Mouse (Mus musculus) adrenal gland, adult 2 months (tissue): ENCODE results near the gene Hist1h3c. TPM values are rescaled to one million over a fixed set of nuclear protein-coding genes. Genes with fewer than 3 reads are reported as not detected.
"Not testable (repeated sequence)": the region's sequence is repeated elsewhere in the genome, so short reads cannot be mapped to it uniquely, and the experiment has no call there.

Experiments used
- DNase-seq: peaks from one replicate; pipeline ENCODE4 v3.0.0; 2021
- long read RNA-seq: library from polyadenylated mRNA; stranded (forward); transcript quantifications from one replicate; pipeline ENCODE4 v2.0.0, GENCODE M21; 2021
- polyA plus RNA-seq: library from polyadenylated mRNA; depleted of rRNA; stranded (reverse); fragments of >200 nt; gene quantifications from 2 replicates; pipeline ENCODE4 v1.2.3, GENCODE M21; 2012; rRNA removed
- total RNA-seq, 2 experiments: library from RNA; stranded (reverse); gene quantifications; 2 replicates each; pipeline ENCODE4 v1.2.3; 2021

Hist1h3c gene
- total RNA-seq, result 10 to 100 TPM in 1 of 2 experiments, 1 to 10 TPM in 1; 4.6 to 14.7 TPM
- 4.9 and 6.7 TPM in 2 replicates for polyA plus RNA-seq
- long read RNA-seq, result 0 reads

DNA sequence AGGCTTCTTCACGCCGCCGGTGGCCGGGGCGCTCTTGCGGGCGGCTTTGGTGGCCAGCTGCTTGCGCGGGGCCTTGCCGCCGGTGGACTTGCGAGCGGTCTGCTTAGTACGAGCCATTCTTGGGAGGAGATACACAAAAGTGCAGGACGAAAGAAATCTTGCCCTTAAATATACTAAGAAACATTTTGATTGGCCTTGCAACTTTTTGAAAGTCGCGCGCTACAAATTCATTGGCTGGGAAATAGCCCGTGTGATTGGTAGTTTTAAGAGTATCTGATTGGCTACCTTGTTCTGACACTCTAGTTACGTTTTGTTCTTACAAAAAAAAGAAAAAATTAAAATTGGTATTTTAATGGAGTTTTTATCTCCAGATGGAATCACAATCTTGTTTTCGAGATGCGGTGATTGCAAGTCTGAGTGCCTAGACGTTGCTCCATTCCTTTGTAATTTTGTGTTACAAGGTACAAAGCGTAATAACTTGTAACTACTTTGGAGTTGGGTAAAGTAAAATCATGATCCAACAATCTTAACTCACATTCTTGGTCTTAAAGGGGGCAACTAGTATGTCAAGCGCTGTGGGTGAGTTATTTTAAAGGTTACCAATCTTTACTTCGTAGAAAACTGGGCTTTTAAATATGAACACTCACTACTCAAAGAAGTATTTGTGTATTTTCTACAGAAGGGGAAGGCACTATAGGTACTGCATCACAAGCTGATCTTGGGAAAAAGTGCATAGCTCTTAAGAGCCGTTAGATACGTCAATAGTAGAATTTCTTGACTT, at the start of gene Hist1h3c:
TSS of gene Hist1h3c (minus strand) at position 222 of the 781 bp plus-strand sequence.
- peak; percentile 81 for DNase-seq

DNA sequence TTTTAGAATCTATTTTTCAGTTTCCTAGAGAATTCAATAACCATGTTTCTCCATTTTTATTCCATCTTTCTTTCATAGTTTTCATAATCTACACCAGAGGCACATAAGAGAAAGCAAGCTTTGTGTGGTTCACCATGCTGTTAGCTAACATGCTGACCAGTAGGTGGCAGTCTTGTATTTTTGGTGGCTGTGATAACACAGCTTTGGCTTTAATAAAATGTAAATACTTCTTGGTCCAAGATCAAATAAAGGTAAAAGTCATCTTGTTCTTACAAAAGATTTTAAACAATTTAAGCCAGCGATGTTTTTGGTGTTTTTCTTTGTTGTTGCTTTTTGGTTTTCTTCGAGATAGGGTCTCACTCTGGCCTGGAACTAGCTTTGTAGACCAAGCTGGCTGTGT, 47.1 kb upstream of the Hist1h3c start:
- DNase-seq, result peak; percentile 41

DNA sequence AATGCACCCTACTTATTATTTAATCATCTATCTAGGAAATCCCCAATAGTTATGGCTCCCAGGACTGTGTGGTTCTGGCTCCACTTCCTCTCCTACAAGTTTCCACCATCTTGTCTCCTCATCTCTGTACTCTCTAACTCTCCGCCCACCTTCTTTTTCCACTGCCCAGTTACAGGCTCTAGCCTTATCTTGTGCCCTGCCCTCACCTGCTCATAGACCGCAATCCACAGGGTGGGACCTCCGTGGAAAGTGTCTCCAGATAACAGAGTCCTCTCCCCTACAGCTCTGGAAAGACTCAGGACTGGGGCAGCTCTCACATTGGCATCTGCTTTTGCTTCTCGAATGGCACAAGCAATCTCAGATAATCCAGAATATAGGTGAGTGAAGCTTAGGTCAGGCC, 33.6 kb upstream of the Hist1h3c start:
- DNase-seq, result no peak

DNA sequence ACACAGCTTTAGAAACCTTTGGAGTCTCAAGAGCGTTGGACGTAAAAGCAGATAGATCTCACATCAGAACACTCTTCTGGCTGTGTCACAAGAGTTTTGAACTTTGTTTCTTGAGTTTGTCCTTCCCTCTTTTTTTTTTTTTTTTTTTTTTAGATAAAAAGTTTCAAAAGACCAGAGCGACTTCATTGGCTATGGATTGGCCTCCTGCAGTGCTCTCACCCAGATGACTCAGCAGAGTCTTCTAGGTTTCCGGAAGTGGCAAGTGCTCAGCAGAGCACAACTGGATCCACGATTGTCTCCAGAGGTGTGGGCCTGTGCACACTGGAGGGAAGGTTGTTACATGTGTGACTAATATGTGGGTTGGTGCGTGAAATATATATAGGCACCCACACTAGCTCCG, 32.9 kb upstream of the Hist1h3c start:
- no peak for DNase-seq

DNA sequence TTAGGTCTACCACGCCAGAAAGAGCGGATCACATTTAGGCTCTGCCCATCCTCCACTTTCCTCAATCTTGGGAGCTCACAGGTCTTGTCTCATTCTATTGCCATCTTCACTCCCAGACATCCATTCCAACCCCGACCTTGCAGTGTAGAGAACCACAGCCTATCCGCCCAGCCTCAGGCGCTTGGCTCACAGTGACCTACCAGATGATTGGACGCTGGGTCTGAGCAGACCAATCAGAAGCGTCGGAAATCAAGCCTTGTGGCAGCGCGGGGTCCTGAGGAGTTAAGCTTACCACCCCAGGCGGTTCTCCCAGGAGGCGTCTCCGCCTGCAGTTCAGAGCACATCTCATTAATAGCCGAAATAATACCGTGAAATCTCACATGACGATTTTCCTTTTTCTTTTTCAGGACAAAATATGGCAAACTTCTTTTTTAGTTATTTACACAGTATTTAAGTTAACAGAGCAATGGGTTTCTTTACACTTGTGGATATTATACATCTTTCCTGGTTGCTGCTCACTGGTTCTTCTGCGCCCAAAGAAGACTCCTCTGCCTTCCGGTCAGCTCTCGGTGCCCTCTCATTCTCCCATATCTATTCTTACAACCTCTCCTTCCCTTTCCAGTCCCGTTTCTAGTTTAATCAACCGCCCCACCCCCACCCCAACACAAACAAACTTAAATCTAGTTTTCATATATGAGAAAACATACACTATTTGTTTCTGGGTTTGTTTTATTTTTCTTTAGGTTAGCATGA, 27.3 kb upstream of the Hist1h3c start:
- peak; percentile 52 for DNase-seq

DNA sequence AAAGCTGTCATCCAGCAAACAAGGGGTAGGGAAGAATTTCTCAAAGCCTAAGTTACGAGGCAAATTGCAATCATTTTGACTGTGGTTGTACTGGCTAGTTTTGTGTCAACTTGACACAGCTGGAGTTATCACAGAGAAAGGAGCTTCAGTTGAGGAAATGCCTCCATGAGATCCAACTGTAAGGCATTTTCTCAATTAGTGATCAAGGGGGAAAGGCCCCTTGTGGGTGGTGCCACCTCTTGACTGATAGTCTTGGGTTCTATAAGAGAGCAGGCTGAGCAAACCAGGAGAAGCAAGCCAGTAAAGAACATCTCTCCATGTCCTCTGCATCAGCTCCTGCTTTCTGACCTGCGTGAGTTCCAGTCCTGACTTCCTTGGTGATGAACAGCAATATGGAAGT, 24.2 kb upstream of the Hist1h3c start, which contains the start of gene Trim38:
TSS of gene Trim38 (plus strand) at position 301 of the 400 bp plus-strand sequence.
- DNase-seq, result not testable (repeated sequence)

DNA sequence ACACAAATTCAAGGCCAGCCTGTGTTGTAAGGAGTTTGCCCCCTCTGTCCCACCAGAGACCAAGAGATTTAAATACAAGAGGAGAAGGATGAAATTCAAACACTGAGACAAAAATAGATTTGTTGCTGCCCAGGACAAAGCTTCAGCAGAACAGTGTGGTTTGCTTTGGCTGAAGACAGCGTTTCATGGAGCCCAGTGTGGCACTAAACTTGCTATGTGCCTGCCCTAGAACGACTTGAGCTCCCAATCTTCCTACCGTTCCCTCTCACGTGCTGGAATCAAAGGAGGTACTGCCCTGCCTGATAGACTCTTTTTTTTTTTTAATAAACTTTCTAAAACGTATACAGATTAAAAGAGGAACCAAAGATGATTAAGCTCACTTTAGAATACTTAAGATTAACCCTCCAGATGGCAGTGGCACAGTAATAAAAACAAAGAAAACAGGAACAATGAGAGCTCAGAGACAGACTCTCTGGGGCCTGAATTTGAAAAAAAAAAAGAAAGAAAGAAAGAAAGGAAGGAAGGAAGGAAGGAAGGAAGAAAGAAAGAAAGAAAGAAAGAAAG, 23.5 kb upstream of the Hist1h3c start:
- DNase-seq, result no peak

DNA sequence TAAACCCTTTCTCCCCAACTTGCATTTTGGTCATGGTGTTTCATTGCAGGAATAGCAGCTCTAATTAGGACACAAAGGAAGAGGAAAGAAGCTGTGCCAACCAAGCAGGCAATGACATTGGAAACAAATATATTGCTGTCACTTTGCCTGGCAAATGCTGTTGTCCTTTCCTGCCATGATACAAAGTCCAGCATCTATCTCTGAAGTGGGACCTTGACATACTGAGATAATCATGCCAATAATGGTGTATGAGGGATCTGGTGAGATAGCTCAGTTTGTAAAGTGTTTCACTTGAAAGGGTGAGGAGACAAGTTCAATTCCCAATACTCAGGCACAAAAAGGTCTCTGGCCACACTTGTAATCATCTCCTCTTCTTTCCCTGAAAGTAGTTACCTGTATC, 21.4 kb upstream of the Hist1h3c start:
- peak; percentile 39 for DNase-seq

DNA sequence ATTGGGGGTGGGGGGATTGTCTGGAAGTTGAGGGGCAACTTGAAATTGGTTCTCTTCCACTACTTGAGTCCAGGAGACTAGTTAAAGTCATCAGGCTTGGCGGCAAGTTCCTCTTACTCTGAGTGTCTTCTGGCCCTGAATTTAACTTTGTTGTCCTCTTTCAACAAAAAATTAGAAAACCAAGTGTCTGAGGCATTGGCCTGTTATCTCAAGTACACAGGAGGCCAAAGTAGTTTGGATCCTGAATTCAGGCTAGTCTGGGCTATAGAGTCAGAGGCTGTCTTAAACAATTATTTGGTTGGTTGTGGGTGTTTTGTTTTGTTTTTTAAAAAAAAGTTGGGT, 19.7 kb upstream of the Hist1h3c start:
- DNase-seq, result no peak

DNA sequence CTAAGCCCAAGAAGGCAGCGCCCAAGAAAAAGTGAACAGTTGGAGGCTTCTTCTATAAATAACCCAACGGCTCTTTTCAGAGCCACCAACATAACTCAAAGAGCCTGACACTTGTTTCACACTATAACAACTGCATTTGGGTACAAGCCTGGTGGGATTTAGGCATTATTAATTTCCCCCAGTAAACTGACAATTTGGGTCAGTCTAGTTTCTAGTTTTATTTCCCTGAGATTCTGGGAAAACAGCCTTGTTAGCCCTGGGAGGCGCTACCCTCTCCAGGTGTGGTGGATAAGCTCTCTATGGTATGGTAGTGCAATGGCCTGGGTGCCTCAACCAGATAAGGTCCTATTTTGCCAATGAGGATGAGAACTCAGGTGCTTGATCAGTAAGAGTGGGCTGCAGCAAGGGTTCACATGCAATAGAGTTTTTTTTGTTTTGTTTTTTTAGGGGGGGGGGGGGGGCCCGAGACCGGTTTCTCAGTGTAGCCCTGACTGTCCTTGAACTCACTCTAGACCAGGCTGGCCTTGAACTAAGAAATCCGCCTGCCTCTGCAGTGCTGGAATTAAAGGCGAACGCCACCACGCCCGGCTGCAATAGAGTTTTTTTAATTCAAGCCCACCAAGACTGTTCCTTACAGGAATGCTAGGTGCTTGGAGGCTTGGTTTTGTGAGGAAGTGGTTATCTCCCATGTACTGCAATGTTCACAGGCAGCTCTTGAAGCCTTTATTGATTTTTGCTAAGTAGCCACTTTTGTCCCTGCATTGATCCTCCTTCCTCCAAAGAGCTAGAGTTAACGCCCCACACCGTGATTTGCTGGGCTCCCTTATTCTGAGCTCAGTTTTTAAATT, 19.1 kb upstream of the Hist1h3c start:
- DNase-seq, result no peak

DNA sequence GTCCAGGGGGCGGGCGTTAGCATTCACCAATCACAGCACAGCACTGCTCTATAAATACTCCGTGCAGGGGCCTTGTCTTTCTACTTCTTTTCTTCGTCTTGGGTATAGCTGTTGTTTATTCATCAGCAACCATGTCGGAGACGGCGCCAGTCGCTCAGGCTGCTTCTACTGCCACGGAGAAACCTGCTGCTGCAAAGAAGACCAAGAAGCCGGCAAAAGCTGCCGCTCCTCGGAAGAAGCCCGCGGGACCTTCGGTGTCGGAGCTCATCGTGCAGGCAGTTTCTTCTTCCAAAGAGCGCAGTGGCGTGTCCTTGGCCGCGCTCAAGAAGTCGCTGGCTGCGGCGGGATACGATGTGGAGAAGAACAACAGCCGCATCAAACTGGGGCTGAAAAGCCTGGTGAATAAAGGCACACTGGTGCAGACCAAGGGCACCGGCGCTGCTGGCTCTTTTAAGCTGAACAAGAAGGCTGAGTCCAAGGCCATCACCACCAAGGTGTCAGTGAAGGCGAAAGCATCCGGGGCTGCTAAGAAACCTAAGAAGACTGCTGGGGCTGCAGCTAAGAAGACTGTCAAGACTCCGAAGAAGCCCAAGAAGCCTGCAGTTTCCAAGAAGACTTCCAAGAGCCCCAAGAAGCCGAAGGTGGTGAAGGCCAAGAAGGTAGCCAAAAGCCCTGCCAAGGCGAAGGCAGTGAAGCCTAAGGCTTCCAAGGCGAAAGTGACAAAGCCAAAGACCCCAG, 18.4 kb upstream of the Hist1h3c start, which contains the start of gene Hist1h1a:
TSS of gene Hist1h1a (plus strand) at position 81 of the 738 bp plus-strand sequence.
- peak; percentile 89 for DNase-seq

DNA sequence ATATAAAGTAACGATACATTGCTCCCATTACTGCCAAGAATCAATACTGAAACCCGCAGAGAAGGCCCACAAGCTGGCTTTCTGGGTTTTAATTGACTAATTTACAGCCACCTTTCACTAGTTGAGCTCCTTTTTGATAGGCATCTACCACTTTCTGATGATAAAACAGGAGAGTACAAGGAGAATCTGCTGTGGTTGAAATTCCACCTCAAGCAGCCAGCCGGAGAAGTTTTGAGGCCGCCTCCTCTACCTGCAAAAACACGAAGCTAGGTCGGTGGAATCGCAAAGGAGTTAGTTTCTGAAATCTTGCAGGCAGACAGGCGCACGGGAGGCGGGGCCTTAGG, 17.8 kb upstream of the Hist1h3c start:
- no peak for DNase-seq

DNA sequence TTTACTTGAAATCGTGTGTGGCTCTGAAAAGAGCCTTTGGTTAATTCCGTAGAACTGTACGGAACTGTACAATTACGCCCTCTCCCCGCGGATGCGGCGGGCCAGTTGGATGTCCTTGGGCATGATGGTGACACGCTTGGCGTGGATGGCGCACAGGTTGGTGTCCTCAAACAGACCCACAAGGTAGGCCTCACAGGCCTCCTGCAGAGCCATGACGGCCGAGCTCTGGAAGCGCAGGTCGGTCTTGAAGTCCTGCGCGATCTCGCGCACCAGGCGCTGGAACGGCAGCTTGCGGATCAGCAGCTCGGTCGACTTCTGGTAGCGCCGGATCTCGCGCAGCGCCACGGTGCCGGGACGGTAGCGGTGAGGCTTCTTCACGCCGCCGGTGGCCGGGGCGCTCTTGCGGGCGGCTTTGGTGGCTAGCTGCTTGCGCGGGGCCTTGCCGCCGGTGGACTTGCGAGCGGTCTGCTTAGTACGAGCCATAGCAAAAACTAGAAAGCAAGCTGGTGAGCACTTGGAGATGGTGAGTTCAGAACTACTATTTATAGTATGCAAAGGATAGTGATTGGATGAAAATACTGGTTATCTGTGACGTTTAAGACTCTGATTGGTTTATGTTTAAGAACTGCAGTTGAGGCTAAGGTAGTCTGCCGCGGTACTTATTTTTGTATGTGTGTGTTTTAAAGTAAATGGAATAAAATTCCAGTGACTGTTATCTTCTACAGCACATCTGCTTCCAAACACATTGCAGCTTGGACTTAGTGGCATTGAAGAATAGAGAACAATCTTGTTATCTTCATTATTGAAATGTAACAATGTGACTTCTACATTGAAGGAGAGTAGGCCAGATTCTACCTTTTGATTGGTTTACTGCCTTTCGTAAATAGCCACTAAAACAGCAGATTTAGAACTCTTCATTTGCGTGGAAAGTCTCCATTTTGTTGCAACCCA, 16.7 kb upstream of the Hist1h3c start, which contains the start of gene Hist1h3a:
TSS of gene Hist1h3a (minus strand) at position 516 of the 951 bp plus-strand sequence.
- DNase-seq, result peak; percentile 85

DNA sequence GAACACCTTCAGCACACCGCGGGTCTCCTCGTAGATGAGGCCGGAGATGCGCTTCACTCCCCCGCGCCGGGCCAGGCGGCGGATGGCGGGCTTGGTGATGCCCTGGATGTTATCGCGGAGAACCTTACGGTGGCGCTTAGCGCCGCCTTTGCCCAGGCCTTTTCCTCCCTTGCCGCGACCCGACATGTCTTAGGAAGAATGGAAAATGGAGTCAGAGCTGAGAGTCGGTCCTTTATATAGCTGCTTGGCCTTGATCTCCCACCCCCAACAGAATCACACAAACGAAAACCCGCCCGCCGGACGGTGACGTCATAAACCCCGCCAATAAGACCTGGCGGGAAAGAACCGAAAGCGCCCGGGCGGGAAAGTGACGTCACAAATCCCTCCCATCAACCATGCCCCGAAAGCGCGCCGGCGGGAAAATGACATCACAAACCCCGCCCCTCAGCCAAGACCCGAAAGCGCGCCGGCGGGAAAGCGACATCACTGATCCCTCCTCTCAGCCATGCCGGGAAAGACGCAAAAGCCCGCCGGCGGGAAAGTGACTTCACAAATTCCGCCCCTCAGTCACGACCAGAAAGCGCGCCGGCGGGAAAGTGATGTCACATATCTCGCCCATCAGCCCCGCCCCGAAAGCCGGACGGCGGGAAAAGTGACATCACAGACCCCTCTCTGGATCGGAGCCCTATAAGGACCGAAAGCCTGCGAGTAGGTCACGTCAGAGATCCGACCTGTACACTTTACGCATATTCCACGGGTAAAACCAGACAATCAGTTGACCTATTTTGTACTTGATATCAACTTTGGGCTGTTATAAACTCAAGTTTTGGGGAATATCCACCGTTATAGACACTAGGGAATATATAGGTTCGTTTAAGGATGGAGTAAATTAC, 15.8 kb upstream of the Hist1h3c start, which contains the start of gene Hist1h4a:
TSS of gene Hist1h4a (minus strand) at position 259 of the 893 bp plus-strand sequence.
- DNase-seq, result peak; percentile 98

DNA sequence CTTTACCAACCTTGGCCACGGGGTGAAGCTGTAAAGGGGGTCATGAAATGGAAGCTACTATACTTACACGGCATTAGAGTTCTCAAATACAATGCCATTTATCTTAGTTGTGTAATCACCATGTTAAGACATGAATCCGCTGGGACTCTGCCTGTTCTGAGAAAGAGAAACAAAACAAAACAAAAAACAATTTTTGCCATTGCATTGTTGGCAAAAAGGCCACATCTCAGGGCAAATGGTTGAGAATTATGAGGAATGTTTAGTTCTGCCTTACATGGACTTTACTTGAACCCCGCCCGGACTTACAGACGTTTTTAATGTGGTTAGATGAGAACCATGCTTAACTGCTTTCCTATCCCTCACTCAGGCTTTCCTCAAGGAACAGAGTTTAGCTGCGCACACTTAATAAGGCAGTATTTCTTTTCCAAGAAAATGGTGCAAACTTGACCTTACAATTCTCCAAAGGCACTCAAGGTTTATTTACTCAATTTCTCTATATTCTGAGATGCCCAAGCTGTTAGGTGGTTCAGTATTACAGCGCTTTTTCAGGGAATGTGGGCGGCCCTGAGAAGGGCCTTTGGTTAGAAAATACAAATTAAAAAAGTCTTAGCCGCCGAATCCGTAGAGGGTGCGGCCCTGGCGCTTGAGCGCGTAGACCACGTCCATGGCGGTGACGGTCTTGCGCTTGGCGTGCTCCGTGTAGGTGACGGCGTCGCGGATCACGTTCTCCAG, 15.0 kb upstream of the Hist1h3c start:
- no peak for DNase-seq

DNA sequence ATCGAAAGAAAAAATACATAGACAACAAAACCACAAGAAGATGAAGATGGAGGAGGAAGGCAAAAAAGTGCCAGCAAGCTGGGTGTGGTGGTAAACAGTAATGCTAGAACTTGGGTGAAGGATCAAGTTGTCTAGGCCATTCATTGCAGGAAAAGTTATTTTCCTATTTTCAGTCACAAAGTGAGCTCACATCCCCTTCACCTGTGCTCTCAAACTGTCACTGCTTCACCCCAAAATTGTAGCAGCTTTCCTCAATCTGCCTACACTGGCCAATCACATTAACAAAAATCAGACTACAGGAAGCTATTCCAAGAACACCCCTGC, 14.5 kb upstream of the Hist1h3c start:
- no peak for DNase-seq

DNA sequence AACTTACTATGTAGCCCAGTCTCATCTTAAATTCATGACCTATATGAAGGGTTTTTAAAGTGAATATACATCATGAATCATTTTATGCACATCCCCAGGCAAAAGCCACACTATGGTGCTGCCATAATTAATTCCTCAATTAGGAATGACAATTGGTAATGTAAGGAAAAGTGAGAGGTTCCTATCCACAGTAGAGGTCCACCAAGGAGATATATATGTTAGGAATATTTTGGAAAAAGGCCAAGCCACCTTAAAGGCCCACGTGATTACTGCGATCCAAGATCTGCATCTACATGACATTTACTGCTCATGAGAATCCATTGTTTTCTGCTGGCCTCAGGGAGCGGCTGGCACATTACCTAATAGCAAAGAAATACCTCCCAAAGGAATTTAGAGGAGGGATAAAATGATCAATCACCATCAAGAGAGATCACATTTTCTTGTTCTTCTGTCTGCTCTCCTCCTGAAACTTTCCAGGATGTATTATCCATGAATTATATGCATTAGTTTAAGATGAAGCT, 13.9 kb upstream of the Hist1h3c start:
- no peak for DNase-seq

DNA sequence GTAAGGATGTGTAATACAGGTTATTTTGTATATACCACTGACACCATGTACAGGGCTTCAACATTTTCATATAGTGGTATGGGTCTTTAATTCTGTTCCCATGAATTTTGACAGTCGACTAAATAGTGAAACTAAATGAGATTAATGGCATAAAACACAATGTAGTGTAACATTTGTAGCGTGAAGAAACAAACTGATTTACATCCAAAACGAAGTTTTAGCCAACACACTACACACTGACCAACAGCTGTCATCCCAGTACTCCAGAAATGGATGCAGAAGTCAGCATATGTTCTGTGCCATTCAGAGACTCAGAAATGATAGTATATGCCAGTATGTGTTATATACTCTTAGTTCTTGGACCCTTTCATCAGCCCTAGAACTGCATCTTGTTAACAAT, 12.5 kb upstream of the Hist1h3c start:
- no peak for DNase-seq
